Mouse (Mus musculus): Measurements from ENCODE around the gene Tssk6.

GRCm38 (mm10) chr8:69880841-69881240 lies 21.1 kb upstream of the Tssk6 start:
- TF ChIP-seq GATA1 (IDR thresholded peaks at IDR 0.05; ENCODE audit: borderline replicate concordance, low read length): no peak
- no peak for TF ChIP-seq FLI1 (IDR thresholded peaks at IDR 0.05; ENCODE audit: low read length)

Measured in megakaryocyte, embryonic 14.5 days (primary cell).